Mouse (Mus musculus) T-helper 17 cell (primary cell): ENCODE measurements around the gene Krt84.

Experiments used
- in situ Hi-C, 2 experiments: fragments of 300-600 bp; cut with MboI, MseI; formaldehyde crosslinking; loops; 1 replicate in 1 of 2; 2 replicates in 1 of 2; pipeline ENCODE4 v1.15.1; 2025; ENCODE audit warnings: high pct_unique_total_duplicates in 2 of 2

The Krt84 gene

DNA sequence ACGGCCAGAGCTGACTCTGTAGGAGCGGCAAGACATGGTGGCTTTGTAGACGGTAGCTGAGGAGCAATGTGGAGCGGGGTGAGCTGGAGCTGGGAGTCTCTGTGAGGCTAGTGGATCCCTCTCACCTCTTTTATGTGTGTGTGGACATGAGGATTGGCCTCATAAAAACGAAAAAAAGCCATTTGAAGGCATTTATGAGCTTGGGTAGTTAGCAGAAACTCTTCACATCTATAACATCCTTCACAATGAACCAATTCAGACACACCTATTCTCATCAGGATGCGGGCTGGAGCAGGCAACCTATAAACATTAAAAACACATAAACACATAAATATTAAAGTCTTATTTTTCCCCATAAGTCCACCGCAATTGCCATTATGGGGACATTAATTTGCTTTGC, at the start of gene Krt84:
Krt84 (minus strand) TSS at position 101 of the 400 bp plus-strand sequence.
- in situ Hi-C loops, result loop anchor here in 1 of 2 experiments (25.0 kb wide), 2 partner anchors 195 to 430 kb away; partner anchors contain the start of gene Krt78

DNA sequence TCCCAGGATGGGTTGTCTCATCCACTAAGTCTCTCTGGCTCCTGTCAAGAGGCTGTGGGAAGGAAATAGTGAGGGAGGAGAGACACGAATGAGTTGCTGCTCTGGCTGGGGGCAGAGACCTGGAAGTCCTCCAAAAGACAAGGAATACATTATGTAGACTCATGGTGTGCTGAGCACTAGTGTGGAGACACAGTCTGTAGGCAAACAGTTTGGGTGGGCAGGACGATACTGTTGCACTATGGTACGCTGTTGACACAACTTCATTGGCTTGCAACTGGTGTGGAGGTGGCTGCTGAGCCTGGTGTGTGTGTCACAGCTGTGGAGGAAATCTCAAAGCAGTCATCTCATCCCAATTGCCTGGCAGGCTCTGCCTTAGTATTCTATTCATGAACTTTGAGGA, 49.1 kb upstream of the Krt84 start:
- in situ Hi-C loops, result no loop called here

DNA sequence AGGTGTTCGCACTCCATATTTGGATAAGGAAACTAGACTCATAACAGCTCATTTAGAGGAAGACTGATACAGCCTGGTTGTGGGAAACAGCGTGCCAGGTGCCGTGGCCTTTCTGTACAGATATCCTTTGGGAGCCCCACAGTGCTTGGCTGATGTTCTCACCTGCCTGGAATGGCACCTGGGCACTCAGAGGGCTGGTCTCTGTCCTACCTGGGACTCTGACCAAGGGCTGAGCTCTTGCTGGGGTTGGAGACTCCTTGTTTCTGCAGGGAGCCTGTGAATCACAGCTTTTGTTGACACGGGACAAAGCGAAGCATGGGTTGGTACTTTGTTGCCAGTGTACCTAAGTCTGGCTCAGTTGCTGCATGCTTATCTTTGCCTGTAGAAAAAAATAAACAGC, 42.9 kb upstream of the Krt84 start:
- in situ Hi-C loops, result loop anchor here in 1 of 2 experiments (5.0 kb wide), 1 partner anchor 753 kb away; no protein-coding TSS in a partner anchor

DNA sequence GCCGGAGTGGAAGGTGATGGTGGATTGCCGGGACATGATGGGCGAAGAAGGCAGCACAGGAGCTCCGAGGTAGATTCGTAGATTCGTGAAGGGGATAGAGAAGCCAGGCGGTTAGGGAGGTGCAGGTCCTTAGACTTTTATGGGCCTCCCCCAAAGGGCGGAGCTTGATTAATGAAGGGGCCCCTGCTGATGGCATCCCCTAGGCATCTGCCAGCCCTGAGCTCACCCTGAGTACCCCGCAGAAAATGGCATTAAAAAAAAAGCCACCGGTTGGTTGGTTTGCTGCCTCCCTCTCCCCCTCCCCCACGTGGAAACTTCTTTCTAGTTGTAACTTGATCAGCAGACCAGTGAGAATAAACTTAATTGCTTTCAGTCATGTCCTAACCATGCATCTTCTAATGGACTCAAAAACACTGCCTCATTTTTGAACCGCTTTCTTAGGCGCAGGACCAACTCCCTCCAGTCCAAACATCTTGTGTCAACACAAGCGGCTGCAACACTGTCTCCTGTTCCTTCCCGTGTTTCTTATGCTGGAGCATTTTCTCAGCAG, 41.3 kb upstream of the Krt84 start, which contains the start of gene Krt75:
Krt75 (minus strand) TSS at position 109 of the 550 bp plus-strand sequence.
- in situ Hi-C loops, result no loop called here

DNA sequence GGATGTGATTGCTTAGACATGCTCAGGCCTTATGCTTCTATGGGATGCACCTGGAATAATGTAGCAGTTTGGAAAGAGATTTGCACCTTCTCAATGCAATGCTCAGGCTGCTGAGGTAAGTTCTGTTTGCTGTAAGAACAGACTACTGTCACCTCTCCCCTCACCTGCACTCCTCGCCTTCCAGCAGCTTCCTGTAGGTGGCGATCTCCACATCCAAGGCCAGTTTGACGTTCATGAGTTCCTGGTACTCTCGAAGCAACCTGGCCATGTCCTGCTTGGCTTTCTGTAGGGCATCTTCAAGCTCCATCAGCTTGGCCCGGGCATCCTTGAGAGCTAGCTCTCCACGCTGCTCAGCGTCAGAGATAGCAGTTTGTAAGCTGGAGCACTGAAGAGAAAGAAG, 35.2 kb upstream of the Krt84 start:
- in situ Hi-C loops, result no loop called here

DNA sequence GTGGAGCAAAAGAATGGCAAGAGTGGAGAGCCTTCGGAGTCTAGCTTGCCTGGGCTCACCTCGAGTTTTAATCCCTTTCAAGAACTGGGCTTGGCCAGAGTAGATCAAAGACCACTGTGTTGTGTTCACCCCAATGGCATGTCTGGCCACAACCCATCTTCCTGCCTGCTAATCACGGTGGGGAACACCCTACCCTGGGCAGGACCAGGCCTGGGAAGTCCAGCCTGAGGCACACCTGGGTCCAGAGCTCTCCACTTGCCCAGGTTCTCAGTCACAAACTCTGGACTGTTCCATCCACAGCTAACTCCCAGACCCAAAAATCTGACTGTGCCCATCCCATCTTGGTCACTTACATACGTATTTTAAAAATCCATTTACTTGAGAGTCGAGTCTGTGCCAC, 30.2 kb upstream of the Krt84 start, which contains the start of gene Krt90:
Krt90 (minus strand) TSS at position 101 of the 400 bp plus-strand sequence.
- in situ Hi-C loops, result no loop called here

DNA sequence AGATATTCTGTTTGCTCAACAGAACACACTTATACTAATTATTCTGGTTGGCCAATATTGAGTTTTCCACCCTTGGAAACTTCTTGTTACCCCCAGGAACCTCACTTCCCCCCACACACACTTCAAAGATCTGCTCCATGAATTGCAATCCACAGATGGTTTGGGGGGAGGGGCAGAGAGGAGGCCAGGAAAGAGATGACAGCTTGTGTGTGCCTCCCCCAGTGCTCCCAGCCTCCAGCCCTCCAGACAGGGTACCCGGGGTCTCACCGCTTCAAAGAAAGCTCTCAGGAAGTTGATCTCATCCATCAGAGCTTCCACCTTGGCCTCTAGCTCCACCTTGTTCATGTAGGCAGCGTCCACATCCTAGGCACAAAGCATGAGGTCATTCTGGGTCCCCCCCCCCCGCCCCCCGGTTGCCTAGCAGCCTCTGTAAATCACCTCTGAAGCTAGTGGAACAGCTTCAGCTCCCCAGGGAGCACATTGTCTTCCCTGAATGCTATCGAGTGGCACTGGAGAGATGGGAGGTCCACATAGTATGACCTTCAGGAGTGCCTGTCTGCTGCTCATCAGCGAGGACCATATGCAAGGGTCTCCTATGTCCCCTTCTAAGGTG, 25.5 kb upstream of the Krt84 start:
- in situ Hi-C loops, result no loop called here

DNA sequence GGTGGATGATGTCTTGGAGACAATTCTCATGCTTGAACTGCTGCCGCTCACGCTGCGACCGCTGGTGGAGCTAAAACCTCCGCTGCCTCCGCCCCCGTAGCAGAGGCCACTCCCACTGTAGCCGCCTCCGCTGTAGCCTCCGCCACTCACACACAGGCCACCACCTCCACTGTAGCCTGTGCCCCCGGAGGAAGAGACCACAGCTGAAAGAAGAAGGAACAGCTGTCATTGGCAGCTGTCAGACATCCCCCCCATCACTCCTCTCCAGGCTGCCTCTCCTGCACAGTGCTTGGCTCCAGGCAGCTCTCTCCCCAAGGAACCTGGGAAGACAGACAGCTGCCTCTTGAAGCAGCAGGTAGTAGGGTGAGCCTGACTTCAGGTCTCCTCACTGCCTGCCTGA, 20.5 kb upstream of the Krt84 start:
- in situ Hi-C loops, result no loop called here

DNA sequence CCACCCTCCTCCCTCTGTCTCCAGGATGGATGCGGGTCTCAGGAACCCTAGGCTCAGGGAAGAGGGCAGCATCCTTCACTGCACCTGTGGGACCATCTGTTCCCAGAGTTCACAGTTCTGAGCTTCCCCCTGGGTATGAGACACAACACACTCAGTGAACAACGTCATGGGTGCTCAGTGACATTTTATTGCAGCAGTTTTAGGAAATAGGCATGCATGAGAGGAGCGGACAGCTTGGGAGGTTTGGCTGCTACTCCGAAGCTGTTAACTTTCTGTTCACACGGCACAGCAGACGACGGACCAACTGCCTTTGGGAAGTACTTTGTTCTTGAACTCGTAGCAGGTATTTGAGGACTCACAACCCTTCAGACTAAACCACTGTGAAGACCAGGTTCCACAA, 19.6 kb upstream of the Krt84 start:
- in situ Hi-C loops, result no loop called here

DNA sequence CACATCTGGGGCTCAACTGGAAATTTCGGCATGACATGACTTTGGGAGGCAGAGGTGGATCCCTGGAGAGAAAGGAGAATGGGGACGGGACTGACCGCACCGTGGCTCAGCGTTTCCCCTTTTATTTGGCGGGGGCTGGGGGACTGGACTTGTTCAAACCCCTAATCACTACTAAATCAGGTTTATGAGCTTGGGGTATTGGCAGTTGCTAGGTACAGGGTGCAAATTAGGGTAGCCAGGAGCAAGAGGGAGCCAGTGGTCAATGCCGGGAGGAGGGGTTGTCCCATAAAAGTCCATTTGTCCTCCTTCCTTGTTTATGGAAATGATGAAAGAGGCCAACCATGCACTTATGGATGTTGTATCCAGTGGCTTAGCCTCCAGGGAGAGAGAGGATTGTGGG, 17.9 kb upstream of the Krt84 start, which contains the start of gene Krt82:
Krt82 (minus strand) TSS at position 101 of the 400 bp plus-strand sequence.
- in situ Hi-C loops, result no loop called here

DNA sequence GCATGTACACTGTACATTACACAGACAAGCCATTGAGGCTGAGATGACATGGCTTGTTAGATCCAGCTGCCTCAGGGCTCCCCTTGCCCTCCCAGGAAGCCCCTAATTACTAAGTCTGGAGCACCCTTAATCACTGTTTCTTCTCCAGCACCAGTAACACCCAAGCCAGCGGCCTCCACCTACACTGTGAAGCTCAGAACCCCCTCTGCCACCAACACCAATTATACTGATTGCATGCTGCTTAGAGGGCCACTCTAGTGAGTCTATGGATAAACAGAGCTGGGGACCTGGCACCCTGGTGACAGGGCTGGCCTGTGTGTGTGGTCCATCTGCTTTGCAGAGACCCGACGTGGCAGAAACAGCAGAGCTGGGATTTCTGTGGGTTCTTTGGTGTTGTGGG, 11.9 kb upstream of the Krt84 start:
- in situ Hi-C loops, result loop anchor here in 1 of 2 experiments (25.0 kb wide), 2 partner anchors 207 to 418 kb away; partner anchors contain the start of gene Krt78

DNA sequence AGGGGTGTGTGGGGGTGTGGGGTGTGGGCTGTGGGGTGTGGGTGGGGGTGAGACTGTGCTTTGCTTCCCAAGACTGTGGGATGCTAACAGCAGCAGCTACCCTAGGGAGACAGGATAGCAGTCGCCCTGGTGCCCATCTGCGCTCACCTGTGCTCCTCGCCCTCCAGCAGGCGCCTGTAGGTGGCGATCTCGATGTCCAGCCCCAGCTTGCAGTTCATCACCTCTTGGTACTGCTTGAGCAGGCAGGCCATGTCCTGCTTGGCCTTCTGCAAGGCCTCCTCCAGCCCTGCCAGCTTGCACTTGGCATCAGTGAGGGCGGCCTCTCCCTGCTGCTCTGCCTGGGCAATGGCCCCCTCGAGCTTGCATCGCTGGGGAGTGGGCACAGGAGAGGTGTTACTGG, 9.9 kb upstream of the Krt84 start:
- in situ Hi-C loops, result loop anchor here in 1 of 2 experiments (25.0 kb wide), 2 partner anchors 205 to 420 kb away; partner anchors contain the start of gene Krt78

DNA sequence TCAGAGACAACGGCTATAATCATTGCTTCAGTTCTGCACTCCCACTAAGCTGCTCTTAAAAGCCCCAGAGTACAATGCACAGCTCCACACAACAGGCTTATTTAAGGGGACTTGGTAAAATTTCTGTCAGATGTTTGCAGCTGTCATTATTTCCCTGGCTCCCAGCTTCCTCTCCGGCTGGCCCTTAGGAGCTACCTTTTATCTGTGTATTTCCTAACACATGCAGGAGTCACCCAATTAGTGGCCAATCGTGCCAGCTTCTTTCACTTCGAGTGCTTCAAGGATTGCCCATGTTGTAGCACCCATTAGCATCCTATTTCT, 5.9 kb upstream of the Krt84 start:
- in situ Hi-C loops, result loop anchor here in 1 of 2 experiments (25.0 kb wide), 2 partner anchors 201 to 424 kb away; partner anchors contain the start of gene Krt78

DNA sequence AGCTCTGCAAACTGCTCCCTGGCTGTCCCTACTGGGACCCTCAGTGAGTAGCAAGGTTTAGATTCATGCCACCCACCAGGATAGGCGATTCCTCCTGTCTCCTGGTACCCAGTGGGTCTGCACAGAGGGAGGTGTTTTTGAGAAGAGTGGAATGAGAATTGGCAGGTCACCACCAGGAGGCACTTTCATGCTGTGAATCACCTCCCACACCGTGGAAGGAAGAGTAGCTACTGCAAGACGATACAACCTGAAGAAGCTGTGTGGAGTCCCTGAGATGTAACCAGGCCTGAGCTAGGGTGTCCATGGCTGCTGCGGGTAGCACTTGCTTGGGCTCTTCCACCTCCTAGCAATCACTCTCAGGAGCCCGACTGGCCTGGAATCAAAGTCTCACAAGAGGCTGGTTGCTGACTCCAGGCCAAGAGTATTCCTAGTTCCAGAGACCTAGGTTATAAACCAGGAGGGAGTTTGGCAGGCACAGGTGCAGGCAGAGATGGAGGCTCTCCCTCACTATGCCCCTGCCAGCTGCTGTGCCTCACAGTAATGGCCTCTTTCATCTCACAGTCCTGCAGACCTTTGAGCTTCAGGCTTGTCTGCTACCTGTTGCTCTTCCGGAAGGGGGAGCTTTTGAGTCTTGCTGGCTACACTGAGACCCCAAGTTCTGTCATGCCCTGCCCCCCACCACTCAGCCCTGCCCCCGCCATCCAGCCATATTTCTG, 5.4 kb upstream of the Krt84 start:
- in situ Hi-C loops, result loop anchor here in 1 of 2 experiments (25.0 kb wide), 2 partner anchors 201 to 424 kb away; partner anchors contain the start of gene Krt78

DNA sequence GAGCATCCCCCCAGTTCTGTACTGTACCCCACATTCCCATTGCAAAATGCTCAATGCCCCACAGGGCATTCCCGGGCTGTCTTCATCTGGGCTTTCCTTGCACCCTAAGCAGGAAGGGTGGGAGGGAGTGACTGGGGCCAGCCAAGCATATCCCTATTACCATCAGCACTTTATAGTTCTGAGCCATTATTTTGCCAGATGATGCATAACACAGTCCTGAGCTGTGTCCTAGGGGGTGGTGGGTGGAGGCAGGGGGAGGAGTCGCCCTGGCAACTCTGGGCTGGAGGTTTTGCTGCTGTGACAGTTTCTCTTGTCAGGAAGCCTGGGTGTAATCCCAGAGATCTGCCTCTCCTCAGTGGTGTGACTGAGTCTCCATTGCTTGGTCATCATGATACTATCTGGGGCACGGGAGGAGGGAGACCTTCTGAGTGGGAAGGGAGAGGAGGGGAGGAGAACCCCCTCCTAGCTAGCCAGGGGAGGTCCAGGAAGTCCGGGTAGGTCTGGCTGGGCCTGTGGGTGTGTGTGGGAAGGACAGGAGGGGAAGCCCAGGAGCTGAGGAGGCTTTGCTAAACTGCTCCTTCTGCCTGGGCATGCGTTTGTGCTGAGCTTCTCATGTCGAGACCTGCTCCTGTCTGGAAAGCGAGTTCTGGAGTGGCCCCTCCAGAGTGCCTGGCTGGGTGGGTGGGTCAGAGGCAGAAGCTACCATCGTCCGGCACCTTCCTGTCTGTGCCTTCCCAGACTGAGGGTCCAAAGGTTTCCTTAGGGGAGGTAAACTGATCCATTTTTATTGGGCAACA, 3.6 kb upstream of the Krt84 start:
- in situ Hi-C loops, result loop anchor here in 1 of 2 experiments (25.0 kb wide), 2 partner anchors 199 to 426 kb away; partner anchors contain the start of gene Krt78

DNA sequence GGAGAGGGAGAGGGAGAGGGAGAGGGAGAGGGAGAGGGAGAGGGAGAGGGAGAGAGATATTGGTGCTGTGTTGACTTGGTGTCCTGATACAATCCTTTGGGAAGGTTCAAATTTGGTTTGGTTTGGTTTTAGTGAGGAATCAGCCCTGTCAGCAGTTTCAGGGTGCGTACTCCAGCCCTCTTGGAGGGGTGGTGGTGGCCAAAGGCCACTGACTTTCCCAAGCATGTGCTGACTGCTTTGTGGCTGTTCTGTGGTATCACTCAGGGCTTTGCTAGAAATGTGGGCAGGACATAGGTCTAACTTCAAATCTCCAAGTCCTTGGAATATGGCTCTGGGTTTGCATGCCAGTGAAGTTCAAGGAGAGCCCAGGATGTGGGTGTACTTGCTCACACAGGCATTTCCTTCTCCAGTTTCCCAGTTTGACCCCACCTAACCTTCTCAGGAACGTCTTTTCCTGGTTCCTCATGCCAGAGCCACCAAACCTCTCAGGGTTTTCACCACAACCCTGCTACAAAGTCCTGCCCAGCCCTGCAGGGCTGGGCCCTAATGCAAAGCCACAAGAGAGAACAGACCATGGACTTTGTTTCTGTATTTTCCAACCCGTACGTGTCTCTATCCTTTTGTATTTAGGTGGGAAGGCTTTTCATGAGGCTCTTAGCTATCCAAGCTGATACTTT, 9.9 kb downstream of the Krt84 start:
- in situ Hi-C loops, result loop anchor here in 1 of 2 experiments (10.0 kb wide), 1 partner anchor 182 kb away; no protein-coding TSS in a partner anchor

DNA sequence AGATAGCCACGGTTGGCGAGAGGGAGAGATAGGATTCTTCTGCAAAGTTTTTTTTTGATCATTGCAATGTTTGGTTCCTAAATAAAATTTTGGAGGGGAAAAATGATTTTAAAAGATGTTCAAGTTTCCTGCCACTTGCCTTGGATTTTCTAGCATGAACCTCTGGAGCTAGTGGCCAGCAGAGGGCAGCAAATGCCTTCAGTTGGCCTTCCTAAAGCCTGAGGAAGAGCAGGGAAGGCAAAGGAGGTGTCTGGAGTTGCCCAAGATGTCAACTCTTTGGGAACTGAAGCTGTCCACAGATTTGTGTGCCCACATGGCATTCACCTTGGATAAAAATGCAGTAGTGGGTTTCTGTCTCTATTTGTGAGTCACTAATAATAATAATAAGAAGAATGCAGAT, 12.8 kb downstream of the Krt84 start:
- in situ Hi-C loops, result loop anchor here (5.0 to 10.0 kb wide), 2 partner anchors 87 to 185 kb away; no protein-coding TSS in a partner anchor

DNA sequence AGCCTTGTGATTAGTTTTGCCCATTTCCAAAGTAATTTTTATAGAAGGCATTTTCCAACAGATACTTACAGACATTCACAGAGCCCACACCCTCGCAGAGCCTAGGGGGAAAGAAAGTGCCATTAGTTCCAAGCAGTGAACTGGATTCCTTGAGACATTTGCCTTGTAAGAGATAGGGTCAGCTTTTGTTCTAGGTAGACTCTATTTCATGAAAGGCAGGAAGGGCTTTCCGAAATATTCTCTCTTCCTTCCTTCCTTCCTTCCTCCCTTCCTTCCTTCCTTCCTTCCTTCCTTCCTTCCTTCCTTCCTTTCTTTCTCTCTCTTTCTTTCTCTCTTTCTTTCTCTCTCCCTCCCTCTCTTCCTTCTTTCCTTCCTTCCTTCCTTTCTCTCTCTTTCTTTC, 15.5 kb downstream of the Krt84 start, which contains the start of gene Gm49425:
Gm49425 (minus strand) TSS at position 101 of the 400 bp plus-strand sequence.
- in situ Hi-C loops, result loop anchor here (5.0 kb wide), 1 partner anchor 85 kb away; no protein-coding TSS in a partner anchor

DNA sequence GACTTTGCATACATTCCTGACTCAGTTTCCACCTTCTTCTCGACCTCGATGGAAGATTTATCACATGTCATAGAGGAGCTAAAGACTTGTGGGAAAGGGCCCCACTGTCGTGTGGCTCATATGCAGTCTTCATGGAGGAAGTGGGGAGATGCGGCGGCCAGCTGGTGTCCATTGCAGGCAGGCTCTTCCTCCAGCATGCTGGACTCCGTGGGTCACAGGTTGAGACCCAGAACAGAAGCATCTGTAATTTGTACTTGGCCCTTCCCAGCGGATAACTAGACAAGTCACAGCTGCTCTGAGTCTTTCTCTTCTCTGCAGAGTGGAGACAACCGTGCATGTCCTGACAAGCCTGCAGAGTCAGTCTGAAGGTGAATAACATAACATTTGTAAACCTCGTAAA, 24.4 kb downstream of the Krt84 start:
- in situ Hi-C loops, result no loop called here
